Mouse (Mus musculus) heart, embryonic 12.5 days (tissue): ENCODE data around the gene Myh9. TPM values are rescaled to one million over a fixed set of nuclear protein-coding genes. Genes with fewer than 3 reads are reported as not detected.

ENCODE experiments used
- ATAC-seq: fragments of 200-750 bp; cut with Nextera tagmentation; 2 replicates; pipeline ENCODE4 v1.8.0; 2017; ENCODE audit warnings: moderate TSS enrichment, moderate library complexity; ENCODE audit not compliant: insufficient number of reproducible peaks, low FRiP score
- H3K27ac ChIP-seq: fragments of 300-500 bp; sonication (generic); 2 replicates; pipeline ENCODE4 v1.5.1; 2016; ENCODE audit warnings: mild to moderate bottlenecking, moderate library complexity; ENCODE audit not compliant: poor library complexity, severe bottlenecking
- H3K27me3 ChIP-seq: fragments of 300-500 bp; sonication (generic); replicated peaks from 2 replicates; pipeline ENCODE4 v1.6.1; 2016; ENCODE audit warnings: mild to moderate bottlenecking, moderate library complexity
- H3K36me3 ChIP-seq: fragments of 300-500 bp; sonication (generic); 2 replicates; pipeline ENCODE4 v1.6.1; 2016; ENCODE audit warnings: mild to moderate bottlenecking, moderate library complexity
- H3K4me1 ChIP-seq: fragments of 300-500 bp; sonication (generic); replicated peaks from 2 replicates; pipeline ENCODE4 v1.6.1; 2016; ENCODE audit warnings: mild to moderate bottlenecking
- H3K4me2 ChIP-seq: fragments of 300-500 bp; sonication (generic); 2 replicates; pipeline ENCODE4 v1.6.1; 2016; ENCODE audit warnings: mild to moderate bottlenecking, moderate library complexity
- H3K4me3 ChIP-seq: fragments of 300-500 bp; sonication (generic); 2 replicates; pipeline ENCODE4 v1.5.1; 2016; ENCODE audit warnings: mild to moderate bottlenecking
- H3K9ac ChIP-seq: fragments of 300-500 bp; sonication (generic); 2 replicates; pipeline ENCODE4 v1.6.1; 2016; ENCODE audit warnings: mild to moderate bottlenecking, moderate library complexity
- H3K9me3 ChIP-seq: fragments of 300-500 bp; sonication (generic); replicated peaks from 2 replicates; pipeline ENCODE4 v1.6.1; 2016; ENCODE audit warnings: mild to moderate bottlenecking, moderate library complexity
- WGBS: fragments of 180-500 bp; shearing (Covaris S2); methylation state at CpG from one replicate; pipeline ENCODE4 v1.1.7; 2016; 5-methylcytosine and 5-hydroxymethylcytosine counted together
- polyA plus RNA-seq: library from polyadenylated mRNA; unstranded; fragments of >200 nt; fragmentation: Nextera tagmentation; extraction: Ambion mirVana; gene quantifications from 2 replicates; pipeline ENCODE4 v1.2.1, GENCODE M21; 2016

The Myh9 gene
- polyA plus RNA-seq, 1 experiment from 2014 or later: 42.0 TPM

GRCm38 (mm10) chr15:77841361-77842046, 471 bp downstream of the Myh9 start:
- WGBS: under 1% methylated on average over 80 of the region's 80 CpGs

GRCm38 (mm10) chr15:77840450-77841360, 1.3 kb downstream of the Myh9 start:
- Histone ChIP-seq H3K4me2 (peak overlapping the region; percentile 94), H3K9me3 (no peaks in the 10 kb centered on the region), H3K4me1 (peaks cover 51% of the 10 kb centered on the region), H3K4me3 (peak overlapping the region; percentile 64), H3K27ac (peak overlapping the region; percentile 90), H3K27me3 (no peaks in the 10 kb centered on the region), H3K36me3 (no peaks in the 10 kb centered on the region), H3K9ac (peak overlapping the region; percentile 95)
- ATAC-seq: no peak
- WGBS: 3% methylated on average over 36 of the region's 36 CpGs

More at GRCm38 (mm10) chr15:77841361-77842046, 471 bp downstream of the Myh9 start:
- peak overlapping the region; percentile 94 for H3K4me2 ChIP-seq
- no peaks in the 10 kb centered on the region for H3K9me3 ChIP-seq
- no peaks in the 10 kb centered on the region for H3K36me3 ChIP-seq
- ATAC-seq: peak; percentile 23
- H3K27me3 ChIP-seq: no peaks in the 10 kb centered on the region
- peak overlapping the region; percentile 95 for H3K9ac ChIP-seq
- H3K4me3 ChIP-seq: peak overlapping the region; percentile 64
- peak overlapping the region; percentile 90 for H3K27ac ChIP-seq
- H3K4me1 ChIP-seq: peaks cover 43% of the 10 kb centered on the region

- peaks cover 61% of the 10 kb centered on the region for H3K4me1 ChIP-seq
- no peaks in the 10 kb centered on the region for H3K27me3 ChIP-seq
- peak overlapping the region; percentile 95 for H3K9ac ChIP-seq
- WGBS: 9% methylated on average over 10 of the region's 10 CpGs
- H3K4me3 ChIP-seq: peak overlapping the region; percentile 64
- H3K36me3 ChIP-seq: no peaks in the 10 kb centered on the region
- ATAC-seq: no peak
- H3K9me3 ChIP-seq: no peaks in the 10 kb centered on the region
- H3K4me2 ChIP-seq: peak overlapping the region; percentile 94
- peak overlapping the region; percentile 90 for H3K27ac ChIP-seq
Measured at GRCm38 (mm10) chr15:77839529-77840286, 2.3 kb downstream of the Myh9 start.

GRCm38 (mm10) chr15:77838530-77839387, 3.2 kb downstream of the Myh9 start:
- H3K4me3 ChIP-seq: peak overlapping the region; percentile 64
- H3K27me3 ChIP-seq: no peaks in the 10 kb centered on the region
- H3K9ac ChIP-seq: peak overlapping the region; percentile 95
- peak overlapping the region; percentile 94 for H3K4me2 ChIP-seq
- peak overlapping the region; percentile 90 for H3K27ac ChIP-seq
- H3K4me1 ChIP-seq: peaks cover 70% of the 10 kb centered on the region
- H3K9me3 ChIP-seq: no peaks in the 10 kb centered on the region
- no peaks in the 10 kb centered on the region for H3K36me3 ChIP-seq
- 29% methylated on average over 4 of the region's 4 CpGs for WGBS
- ATAC-seq: no peak

- peaks cover 2% of the 10 kb centered on the region for H3K36me3 ChIP-seq
- no peaks in the 10 kb centered on the region for H3K9me3 ChIP-seq
- peak overlapping the region; percentile 58 for H3K4me2 ChIP-seq
- H3K27me3 ChIP-seq: no peaks in the 10 kb centered on the region
- H3K27ac ChIP-seq: peak overlapping the region; percentile 90
- peak overlapping the region; percentile 62 for H3K9ac ChIP-seq
- H3K4me1 ChIP-seq: peaks cover 80% of the 10 kb centered on the region
- H3K4me3 ChIP-seq: 0 out of 2 replicates have a peak overlapping the region, but pooled peaks have one; percentile 4
- WGBS: 33% methylated on average over 10 of the region's 10 CpGs
- no peak for ATAC-seq
Measured at GRCm38 (mm10) chr15:77837444-77838117, 4.4 kb downstream of the Myh9 start.

GRCm38 (mm10) chr15:77836692-77837443, 5.1 kb downstream of the Myh9 start:
- no peaks in the 10 kb centered on the region for H3K9me3 ChIP-seq
- H3K9ac ChIP-seq: peak overlapping the region; percentile 63
- H3K4me3 ChIP-seq: 0 out of 2 replicates have a peak overlapping the region, but pooled peaks have one; percentile 6
- H3K4me1 ChIP-seq: peaks cover 86% of the 10 kb centered on the region
- 20% methylated on average over 6 of the region's 6 CpGs for WGBS
- no peaks in the 10 kb centered on the region for H3K27me3 ChIP-seq
- ATAC-seq: no peak
- H3K36me3 ChIP-seq: peaks cover 8% of the 10 kb centered on the region
- peak overlapping the region; percentile 90 for H3K27ac ChIP-seq
- H3K4me2 ChIP-seq: peak overlapping the region; percentile 58

- Histone ChIP-seq H3K27me3 (no peaks in the 10 kb centered on the region), H3K4me3 (0 out of 2 replicates have a peak overlapping the region, but pooled peaks have one; percentile 6), H3K4me2 (peak overlapping the region; percentile 56), H3K36me3 (peaks cover 15% of the 10 kb centered on the region), H3K9me3 (no peaks in the 10 kb centered on the region), H3K27ac (peak overlapping the region; percentile 90), H3K9ac (peak overlapping the region; percentile 63), H3K4me1 (peaks cover 94% of the 10 kb centered on the region)
- 22% methylated on average over 9 of the region's 9 CpGs for WGBS
- ATAC-seq: peak; percentile 75
Measured at GRCm38 (mm10) chr15:77835930-77836653, 5.9 kb downstream of the Myh9 start.

- no peak for ATAC-seq
- Histone ChIP-seq H3K4me2 (no peak overlapping the region), H3K27ac (peak overlapping the region; percentile 60), H3K9me3 (no peaks in the 10 kb centered on the region), H3K36me3 (peaks cover 23% of the 10 kb centered on the region), H3K9ac (peak overlapping the region; percentile 17; the same call in 1 of the 2 replicates), H3K4me1 (peaks cover 92% of the 10 kb centered on the region), H3K27me3 (no peaks in the 10 kb centered on the region), H3K4me3 (no peak overlapping the region)
- WGBS: 66% methylated on average over 15 of the region's 15 CpGs
Measured at GRCm38 (mm10) chr15:77834336-77835268, 7.4 kb downstream of the Myh9 start.
